Mouse (Mus musculus) liver, embryonic 13.5 days (tissue): ENCODE measurements around the gene Oxgr1. TPM values are rescaled to one million over a fixed set of nuclear protein-coding genes. Genes with fewer than 3 reads are reported as not detected.

Experiments
- ATAC-seq: fragments of 200-750 bp; cut with Nextera tagmentation; 2 replicates; pipeline ENCODE4 v1.8.0; 2017; ENCODE audit warnings: low read depth, mild to moderate bottlenecking, moderate number of reproducible peaks, moderate library complexity
- DNase-seq: peaks from one replicate; pipeline ENCODE4 v3.0.0; 2022
- H3K27ac ChIP-seq: fragments of 300-500 bp; sonication (generic); 2 replicates; pipeline ENCODE4 v1.5.1; 2015; ENCODE audit warnings: moderate library complexity, mild to moderate bottlenecking, inconsistent platforms
- H3K27me3 ChIP-seq: fragments of 300-500 bp; sonication (generic); 2 replicates; pipeline ENCODE4 v1.6.1; 2015; ENCODE audit warnings: mild to moderate bottlenecking, inconsistent platforms
- H3K36me3 ChIP-seq: fragments of 300-500 bp; sonication (generic); 2 replicates; pipeline ENCODE4 v1.6.1; 2015; ENCODE audit warnings: mild to moderate bottlenecking, inconsistent platforms
- H3K4me1 ChIP-seq: fragments of 300-500 bp; sonication (generic); replicated peaks from 2 replicates; pipeline ENCODE4 v1.6.1; 2015; ENCODE audit warnings: inconsistent platforms
- H3K4me2 ChIP-seq: fragments of 300-500 bp; sonication (generic); 2 replicates; pipeline ENCODE4 v1.6.1; 2015; ENCODE audit warnings: inconsistent platforms, mild to moderate bottlenecking, moderate library complexity
- H3K4me3 ChIP-seq: fragments of 300-500 bp; sonication (generic); replicated peaks from 2 replicates; pipeline ENCODE4 v1.5.1; 2015; ENCODE audit warnings: mild to moderate bottlenecking, inconsistent platforms
- H3K9ac ChIP-seq: fragments of 300-500 bp; sonication (generic); 2 replicates; pipeline ENCODE4 v1.6.1; 2015; ENCODE audit warnings: mild to moderate bottlenecking, inconsistent platforms
- H3K9me3 ChIP-seq: fragments of 300-500 bp; sonication (generic); replicated peaks from 2 replicates; pipeline ENCODE4 v1.6.1; 2016; ENCODE audit warnings: inconsistent platforms
- WGBS: fragments of 180-500 bp; shearing (Covaris S2); methylation state at CpG from one replicate; pipeline ENCODE4 v1.1.7; 2015; ENCODE audit not compliant: insufficient replicate concordance; 5-methylcytosine and 5-hydroxymethylcytosine counted together
- polyA plus RNA-seq: library from polyadenylated mRNA; unstranded; fragments of >200 nt; fragmentation: Nextera tagmentation; extraction: Ambion mirVana; gene quantifications from 2 replicates; pipeline ENCODE4 v1.2.1, GENCODE M21; 2015

Gene Oxgr1
- not detected in 2 replicates for polyA plus RNA-seq

- DNase-seq = no peak
- Histone ChIP-seq H3K4me3 (no peak within 1 kb of the TSS), H3K4me2 (no peak within 1 kb of the TSS), H3K27me3 (no peaks in the 10 kb centered on the region), H3K27ac (no peak within 1 kb of the TSS), H3K9me3 (0 out of 2 replicates have a peak, but pooled peaks cover 3% of the 10 kb centered on the region), H3K9ac (no peak within 1 kb of the TSS), H3K36me3 (no peaks in the 10 kb centered on the region), H3K4me1 (no peaks in the 10 kb centered on the region)
- no peak for ATAC-seq
- 82% methylated on average over 17 of the region's 17 CpGs for WGBS
Measured at GRCm38 (mm10) chr14:120042187-120042820, at the start of gene Oxgr1. Gene Oxgr1 (minus strand): TSS chr14:120042435.

- no peak overlapping the region for H3K27ac ChIP-seq
- no peak overlapping the region for H3K9ac ChIP-seq
- DNase-seq (no peak), ATAC-seq (no peak)
- H3K9me3 ChIP-seq = no peaks in the 10 kb centered on the region
- no peak overlapping the region for H3K4me3 ChIP-seq
- WGBS = 21% methylated on average over 1 of the region's 1 CpGs
- H3K4me1 ChIP-seq = no peaks in the 10 kb centered on the region
- H3K4me2 ChIP-seq = no peak overlapping the region
- no peaks in the 10 kb centered on the region for H3K36me3 ChIP-seq
- H3K27me3 ChIP-seq = no peaks in the 10 kb centered on the region
Measured at GRCm38 (mm10) chr14:120090401-120090800, 48.2 kb upstream of the Oxgr1 start.

- no peaks in the 10 kb centered on the region for H3K27me3 ChIP-seq
- no peak overlapping the region for H3K9ac ChIP-seq
- H3K4me2 ChIP-seq = no peak overlapping the region
- no peak overlapping the region for H3K4me3 ChIP-seq
- no peaks in the 10 kb centered on the region for H3K4me1 ChIP-seq
- WGBS = 69% methylated on average over 14 of the region's 14 CpGs
- no peaks in the 10 kb centered on the region for H3K36me3 ChIP-seq
- DNase-seq (no peak), ATAC-seq (no peak)
- H3K27ac ChIP-seq = no peak overlapping the region
- H3K9me3 ChIP-seq = no peaks in the 10 kb centered on the region
Measured at GRCm38 (mm10) chr14:120089649-120090360, 47.6 kb upstream of the Oxgr1 start.

DNA sequence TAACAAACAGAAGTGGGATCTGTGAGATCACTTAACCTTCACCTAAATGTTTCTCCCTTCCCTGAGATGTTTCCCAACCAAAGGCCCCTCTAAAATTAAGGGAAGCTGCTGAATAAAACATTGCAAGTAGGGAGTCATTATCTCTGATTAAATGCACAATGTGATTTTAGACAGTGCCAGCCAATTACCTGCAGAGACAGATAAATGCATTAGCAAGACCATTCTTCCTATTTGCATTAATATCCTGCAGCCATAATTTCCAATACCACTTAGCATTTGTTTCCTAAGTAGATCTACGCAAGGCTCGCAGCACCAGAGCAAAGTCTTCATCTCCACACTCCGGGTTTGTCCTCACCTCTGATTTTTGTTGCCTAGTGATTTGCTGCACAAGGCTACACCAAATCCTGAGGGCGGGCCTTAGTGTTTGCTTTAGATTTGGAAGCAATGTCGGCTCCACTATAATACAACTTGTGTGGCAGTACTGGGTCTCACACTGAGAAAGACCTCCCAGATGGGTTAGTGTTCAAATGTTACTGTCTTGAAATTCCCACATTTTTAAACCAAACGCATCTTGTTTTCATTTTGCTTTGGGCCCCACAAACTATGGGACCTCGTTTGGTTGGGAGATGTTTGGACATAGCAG, 46.9 kb upstream of the Oxgr1 start:
- no peak for DNase-seq
- H3K27me3 ChIP-seq = no peaks in the 10 kb centered on the region
- H3K9me3 ChIP-seq = no peaks in the 10 kb centered on the region
- no peak overlapping the region for H3K27ac ChIP-seq
- no peaks in the 10 kb centered on the region for H3K36me3 ChIP-seq
- H3K4me1 ChIP-seq = no peaks in the 10 kb centered on the region
- WGBS = 70% methylated on average over 7 of the region's 7 CpGs
- H3K4me2 ChIP-seq = no peak overlapping the region
- no peak for ATAC-seq
- H3K9ac ChIP-seq = no peak overlapping the region
- no peak overlapping the region for H3K4me3 ChIP-seq

DNA sequence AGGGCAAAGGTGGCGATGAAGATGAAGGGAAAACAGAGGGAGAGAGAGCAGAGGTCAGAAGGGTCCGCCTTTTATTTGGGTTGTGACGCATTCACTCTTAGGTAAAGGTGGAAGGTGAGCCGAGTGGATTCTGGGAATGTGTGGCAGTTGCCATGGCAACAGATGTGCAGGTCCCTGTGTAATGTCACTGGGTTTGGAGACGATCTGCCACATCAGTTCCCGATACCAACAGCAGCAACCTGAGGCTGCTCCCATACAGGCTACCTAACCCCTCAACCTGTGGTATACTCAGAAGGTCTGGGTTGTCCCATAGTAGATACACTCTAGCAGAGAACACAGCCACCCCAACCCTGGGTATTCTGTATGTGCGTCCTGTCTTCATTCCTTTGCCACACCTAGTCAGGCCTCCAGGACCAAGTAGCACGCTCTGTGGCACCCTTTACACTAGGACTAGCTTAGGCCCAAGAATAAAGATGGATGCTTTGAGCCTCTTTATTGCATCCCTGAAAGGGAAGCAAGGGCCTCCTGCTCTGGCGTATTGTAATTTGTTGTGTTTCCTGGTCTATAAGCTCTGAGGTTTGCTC, 41.9 kb upstream of the Oxgr1 start:
- DNase-seq (no peak), ATAC-seq (no peak)
- no peaks in the 10 kb centered on the region for H3K27me3 ChIP-seq
- no peaks in the 10 kb centered on the region for H3K9me3 ChIP-seq
- H3K4me3 ChIP-seq = no peak overlapping the region
- H3K27ac ChIP-seq = no peak overlapping the region
- H3K9ac ChIP-seq = no peak overlapping the region
- 72% methylated on average over 9 of the region's 9 CpGs for WGBS
- no peak overlapping the region for H3K4me2 ChIP-seq
- no peaks in the 10 kb centered on the region for H3K4me1 ChIP-seq
- no peaks in the 10 kb centered on the region for H3K36me3 ChIP-seq

- H3K27me3 ChIP-seq = no peaks in the 10 kb centered on the region
- 29% methylated on average over 2 of the region's 2 CpGs for WGBS
- no peaks in the 10 kb centered on the region for H3K9me3 ChIP-seq
- no peaks in the 10 kb centered on the region for H3K36me3 ChIP-seq
- H3K9ac ChIP-seq = no peak overlapping the region
- no peaks in the 10 kb centered on the region for H3K4me1 ChIP-seq
- ATAC-seq = no peak
- no peak overlapping the region for H3K4me3 ChIP-seq
- no peak overlapping the region for H3K27ac ChIP-seq
- DNase-seq = no peak
- no peak overlapping the region for H3K4me2 ChIP-seq
Measured at GRCm38 (mm10) chr14:120076192-120076591, 34.0 kb upstream of the Oxgr1 start.

GRCm38 (mm10) chr14:120075746-120076145, 33.5 kb upstream of the Oxgr1 start:
- no peak for ATAC-seq
- H3K27me3 ChIP-seq = no peaks in the 10 kb centered on the region
- H3K4me2 ChIP-seq = no peak overlapping the region
- H3K9me3 ChIP-seq = no peaks in the 10 kb centered on the region
- no peaks in the 10 kb centered on the region for H3K36me3 ChIP-seq
- no peak for DNase-seq
- no peak overlapping the region for H3K27ac ChIP-seq
- no peak overlapping the region for H3K4me3 ChIP-seq
- H3K4me1 ChIP-seq = no peaks in the 10 kb centered on the region
- WGBS = 50% methylated on average over 5 of the region's 5 CpGs
- H3K9ac ChIP-seq = no peak overlapping the region

DNA sequence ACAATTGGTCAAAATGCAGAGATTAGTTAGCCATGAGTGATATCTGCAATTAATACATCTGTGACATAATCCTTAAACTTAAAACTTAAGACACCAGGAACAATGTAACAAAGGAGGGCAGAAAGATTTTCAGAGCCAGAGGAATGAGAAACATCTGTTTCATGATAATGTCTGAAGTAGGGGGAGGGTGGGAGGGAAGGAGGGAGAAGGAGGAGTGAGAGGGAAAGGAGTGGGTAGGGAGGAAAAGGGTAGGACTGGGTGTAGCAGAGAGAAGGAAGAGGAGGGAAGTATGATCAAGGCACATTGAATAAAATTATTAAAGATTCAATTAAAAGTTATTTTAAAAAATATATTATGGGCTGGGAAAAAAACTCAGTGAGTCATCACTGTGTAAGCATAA, 32.0 kb upstream of the Oxgr1 start:
- Histone ChIP-seq H3K27me3 (no peaks in the 10 kb centered on the region), H3K9me3 (no peaks in the 10 kb centered on the region), H3K36me3 (no peaks in the 10 kb centered on the region), H3K9ac (no peak overlapping the region), H3K4me2 (no peak overlapping the region), H3K4me3 (no peak overlapping the region), H3K27ac (no peak overlapping the region), H3K4me1 (no peaks in the 10 kb centered on the region)
- no peak for ATAC-seq
- no peak for DNase-seq

DNA sequence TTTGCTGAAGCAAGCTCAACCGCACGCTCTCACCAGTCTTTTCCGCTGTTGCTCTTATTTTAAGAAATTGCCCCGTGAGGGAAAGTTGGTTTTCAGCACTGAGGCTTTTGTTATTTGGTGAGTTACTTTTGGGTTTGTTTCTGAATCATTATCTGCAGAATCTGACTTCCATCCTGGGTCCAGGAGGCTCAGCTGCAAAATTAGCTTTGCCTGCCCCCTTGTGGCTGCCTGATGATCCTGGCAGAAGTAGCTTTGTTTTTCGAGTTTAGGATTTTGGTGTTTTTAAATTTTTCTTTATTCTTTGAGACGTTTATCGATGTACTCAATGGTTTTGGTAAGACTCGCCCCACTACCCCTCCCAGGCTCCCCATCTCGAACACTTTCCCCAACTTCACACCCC, 18.9 kb upstream of the Oxgr1 start:
- Histone ChIP-seq H3K9me3 (no peaks in the 10 kb centered on the region), H3K4me2 (no peak overlapping the region), H3K27ac (no peak overlapping the region), H3K4me3 (no peak overlapping the region), H3K4me1 (no peaks in the 10 kb centered on the region), H3K27me3 (no peaks in the 10 kb centered on the region), H3K9ac (no peak overlapping the region), H3K36me3 (no peaks in the 10 kb centered on the region)
- DNase-seq = no peak
- 49% methylated on average over 9 of the region's 9 CpGs for WGBS
- no peak for ATAC-seq

- 18% methylated on average over 1 of the region's 1 CpGs for WGBS
- Histone ChIP-seq H3K27me3 (no peaks in the 10 kb centered on the region), H3K4me3 (no peak overlapping the region), H3K36me3 (no peaks in the 10 kb centered on the region), H3K4me2 (no peak overlapping the region), H3K27ac (no peak overlapping the region), H3K9ac (no peak overlapping the region), H3K9me3 (no peaks in the 10 kb centered on the region), H3K4me1 (no peaks in the 10 kb centered on the region)
- ATAC-seq (no peak), DNase-seq (no peak)
Measured at GRCm38 (mm10) chr14:120033454-120033853, 8.8 kb downstream of the Oxgr1 start.

GRCm38 (mm10) chr14:120019948-120020347, 22.3 kb downstream of the Oxgr1 start:
- no peak for DNase-seq
- no peaks in the 10 kb centered on the region for H3K4me1 ChIP-seq
- no peak for ATAC-seq
- no peak overlapping the region for H3K9ac ChIP-seq
- no peaks in the 10 kb centered on the region for H3K27me3 ChIP-seq
- WGBS = 72% methylated on average over 2 of the region's 2 CpGs
- no peak overlapping the region for H3K4me2 ChIP-seq
- no peak overlapping the region for H3K4me3 ChIP-seq
- H3K36me3 ChIP-seq = no peaks in the 10 kb centered on the region
- no peaks in the 10 kb centered on the region; the same call in 1 of the 2 replicates for H3K9me3 ChIP-seq
- no peak overlapping the region for H3K27ac ChIP-seq
